Mouse (Mus musculus) 3134 (cell line): Measurements from ENCODE around the gene Agfg1.

Experiments
- DNase-seq: peaks from one replicate; pipeline ENCODE4 v3.0.0-alpha.2; 2011; ENCODE audit warnings: low spot score; ENCODE audit not compliant: insufficient read length; ENCODE audit errors: extremely low read depth

The Agfg1 gene

GRCm38 (mm10) chr1:82821846-82822245, 17.4 kb upstream of the Agfg1 start:
- DNase-seq, result no peak

GRCm38 (mm10) chr1:82824147-82824546, 15.1 kb upstream of the Agfg1 start:
- no peak for DNase-seq

- no peak for DNase-seq
Observed at GRCm38 (mm10) chr1:82825256-82825655, 14.0 kb upstream of the Agfg1 start.

GRCm38 (mm10) chr1:82825783-82826182, 13.5 kb upstream of the Agfg1 start:
- DNase-seq, result no peak

- no peak for DNase-seq
Observed at GRCm38 (mm10) chr1:82826911-82827310, 12.4 kb upstream of the Agfg1 start.

- DNase-seq, result no peak
Observed at GRCm38 (mm10) chr1:82830771-82831170, 8.5 kb upstream of the Agfg1 start.

GRCm38 (mm10) chr1:82831547-82832240, 7.6 kb upstream of the Agfg1 start:
- peak; percentile 84 for DNase-seq

GRCm38 (mm10) chr1:82832495-82833021, 6.7 kb upstream of the Agfg1 start:
- DNase-seq, result peak; percentile 13

GRCm38 (mm10) chr1:82833501-82833900, 5.8 kb upstream of the Agfg1 start:
- no peak for DNase-seq

- peak; percentile 66 for DNase-seq
Observed at GRCm38 (mm10) chr1:82834572-82834971, 4.7 kb upstream of the Agfg1 start.

GRCm38 (mm10) chr1:82836342-82837217, 2.7 kb upstream of the Agfg1 start:
- DNase-seq, result no peak

- no peak for DNase-seq
Observed at GRCm38 (mm10) chr1:82837579-82837978, 1.7 kb upstream of the Agfg1 start.

- DNase-seq, result no peak
Observed at GRCm38 (mm10) chr1:82838469-82839295, 601 bp upstream of the Agfg1 start.

GRCm38 (mm10) chr1:82839614-82840421, 535 bp downstream of the Agfg1 start:
- peak; percentile 32 for DNase-seq

- DNase-seq, result no peak
Observed at GRCm38 (mm10) chr1:82855729-82856128, 16.4 kb downstream of the Agfg1 start.

- no peak for DNase-seq
Observed at GRCm38 (mm10) chr1:82858236-82858635, 19.0 kb downstream of the Agfg1 start.

- no peak for DNase-seq
Observed at GRCm38 (mm10) chr1:82860391-82860790, 21.1 kb downstream of the Agfg1 start.

GRCm38 (mm10) chr1:82870202-82870601, 30.9 kb downstream of the Agfg1 start:
- no peak for DNase-seq

- no peak for DNase-seq
Observed at GRCm38 (mm10) chr1:82879172-82879571, 39.9 kb downstream of the Agfg1 start.

GRCm38 (mm10) chr1:82880196-82880595, 40.9 kb downstream of the Agfg1 start:
- DNase-seq, result no peak
